Comparison of ENCODE assay signal across 26 mouse cellular contexts in the genomic region with DNA sequence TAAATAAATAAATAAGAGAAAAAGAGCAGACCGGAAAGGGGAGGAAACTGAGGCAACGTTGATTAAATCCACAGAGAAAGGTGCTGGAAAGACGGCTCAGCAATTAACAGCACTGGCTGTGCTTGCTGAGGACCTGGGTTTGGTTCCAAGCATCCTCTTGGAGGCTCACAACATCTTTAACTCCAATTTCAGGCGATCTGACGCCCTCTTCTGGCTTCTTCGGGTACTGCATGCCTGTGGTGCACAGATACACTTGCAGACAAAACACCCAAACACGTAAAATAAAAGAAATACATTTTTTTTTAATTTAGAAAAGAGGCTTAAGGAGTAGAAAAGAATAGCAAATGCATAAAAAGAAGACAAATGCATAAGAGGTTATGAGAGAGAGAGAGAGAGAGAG.
DNase-seq lines count a peak whose midpoint lies in the region; ATAC-seq and TF ChIP-seq lines count a peak whose summit lies in the region.
"Had no signal": no experiment of that assay in that cellular context is flagged by ENCODE, and none has a peak within 500 bp of the region (broad histone marks: within the 10 kb centered on the region; RNA-seq: fewer than 3 reads in every experiment).

No protein-coding gene starts in this region.

- DNase-seq in gastrocnemius, adult 2 months, result no peak
- DNase-seq in gastrocnemius, postnatal 4 days (ENCODE audit: low spot score in 2 of 2), result no peak
- no peak for DNase-seq in liver, adult 2 months (ENCODE audit: extremely low read depth, low read depth, low spot score)
- no peak for DNase-seq in liver
- no peak for DNase-seq in testis, postnatal 14 days (ENCODE audit: low spot score)
- no peak for DNase-seq in stomach, postnatal 0 days (ENCODE audit: low spot score)
- no peak for DNase-seq in urinary bladder, adult 18-20 months (ENCODE audit: low spot score in 2 of 2)
- DNase-seq: adrenal gland, postnatal 14 days; cerebellum, adult 11-12 months; cerebellum, postnatal 36 days; gastrocnemius, postnatal 10 days; heart, adult 18-20 months; heart, postnatal 36 days; kidney, adult 18-20 months; kidney, postnatal 14 days; lung, adult 18-20 months; right cerebral cortex, adult 18-20 months; spleen, adult 18-20 months; thymus, adult 2 months had no signal

- no peaks in the 10 kb centered on the region for H3K9me3 ChIP-seq in stomach, postnatal 0 days (ENCODE audit: control insufficient read depth, low read length)
- H3K9me3 ChIP-seq: midbrain, embryonic 12.5 days; neural tube, embryonic 13.5 days had no signal

- no peaks in the 10 kb centered on the region for H3K36me3 ChIP-seq in liver, adult 2 months (ENCODE audit: control insufficient read depth, insufficient read depth, low read length)
- no peaks in the 10 kb centered on the region for H3K36me3 ChIP-seq in testis, adult 2 months (ENCODE audit: control insufficient read depth, insufficient read depth, low read length)
- H3K36me3 ChIP-seq in stomach, postnatal 0 days (ENCODE audit: control insufficient read depth, insufficient read depth, low read length), result no peaks in the 10 kb centered on the region
- H3K36me3 ChIP-seq: forebrain, embryonic 10.5 days; limb, embryonic 12.5 days; midbrain, embryonic 12.5 days; neural tube, embryonic 13.5 days had no signal

- peak; percentile 45 for TF ChIP-seq CTCF in gastrocnemius, adult 2 months (IDR thresholded peaks at IDR 0.05)
- TF ChIP-seq CTCF in liver, adult 2 months (IDR thresholded peaks at IDR 0.05; ENCODE audit: low read depth, low read length), result peak; percentile 21; the same call in 1 of the 2 replicates
- TF ChIP-seq CTCF in testis, adult 2 months (IDR thresholded peaks at IDR 0.05; ENCODE audit: control insufficient read depth, insufficient read depth, insufficient replicate concordance, low read depth, low read length), result peak; percentile 64
- peak; percentile 44 for TF ChIP-seq CTCF in stomach, postnatal 0 days (IDR thresholded peaks at IDR 0.05; ENCODE audit: low read depth)

- ATAC-seq in stomach, postnatal 0 days (ENCODE audit: low FRiP score, low TSS enrichment), result no peak
- ATAC-seq: activated CD4-positive, CD25-positive, alpha-beta regulatory T cell, adult 4 months; hindbrain, embryonic 16.5 days had no signal

- no peak for TF ChIP-seq EP300 in stomach, postnatal 0 days (optimal IDR thresholded peaks at IDR 0.05)

- H3K27ac ChIP-seq in gastrocnemius, adult 2 months, result no peak overlapping the region
- no peak overlapping the region for H3K27ac ChIP-seq in liver, adult 2 months (replicated peaks; ENCODE audit: insufficient read depth, low read depth, low read length)
- no peak overlapping the region for H3K27ac ChIP-seq in testis, adult 2 months (ENCODE audit: control insufficient read depth, insufficient read depth, low read depth, low read length)
- no peak overlapping the region for H3K27ac ChIP-seq in stomach, postnatal 0 days (replicated peaks)
- H3K27ac ChIP-seq: forebrain, embryonic 10.5 days; limb, embryonic 12.5 days; midbrain, embryonic 12.5 days; neural tube, embryonic 13.5 days had no signal

- H3K9ac ChIP-seq in liver, adult 2 months (ENCODE audit: low read depth, low read length), result no peak overlapping the region
- H3K9ac ChIP-seq in stomach, postnatal 0 days (ENCODE audit: low read length), result no peak overlapping the region
- H3K9ac ChIP-seq: limb, embryonic 12.5 days; midbrain, embryonic 12.5 days; neural tube, embryonic 13.5 days had no signal

- H3K27me3 ChIP-seq in liver, adult 2 months (ENCODE audit: control insufficient read depth, insufficient read depth, low read length), result no peaks in the 10 kb centered on the region
- no peaks in the 10 kb centered on the region for H3K27me3 ChIP-seq in testis, adult 2 months (ENCODE audit: control insufficient read depth, insufficient read depth, low read length)
- H3K27me3 ChIP-seq in stomach, postnatal 0 days (ENCODE audit: control insufficient read depth, insufficient read depth, low read length), result no peaks in the 10 kb centered on the region
- H3K27me3 ChIP-seq: midbrain, embryonic 12.5 days; neural tube, embryonic 13.5 days had no signal

- no peaks in the 10 kb centered on the region for H3K4me1 ChIP-seq in liver, adult 2 months (ENCODE audit: control insufficient read depth, insufficient read depth, low read length)
- no peaks in the 10 kb centered on the region; the same call in 1 of the 2 replicates for H3K4me1 ChIP-seq in testis, adult 2 months (ENCODE audit: control insufficient read depth, insufficient read depth, low read length)
- no peaks in the 10 kb centered on the region for H3K4me1 ChIP-seq in stomach, postnatal 0 days (replicated peaks; ENCODE audit: control insufficient read depth, insufficient read depth)
- H3K4me1 ChIP-seq: forebrain, embryonic 10.5 days; limb, embryonic 12.5 days; midbrain, embryonic 12.5 days had no signal

- H3K79me2 ChIP-seq in liver, adult 2 months (ENCODE audit: control insufficient read depth, insufficient read depth, low read length), result no peaks in the 10 kb centered on the region

- no peak overlapping the region for H3K4me2 ChIP-seq in stomach, postnatal 0 days (replicated peaks; ENCODE audit: low read depth)
- H3K4me2 ChIP-seq: limb, embryonic 12.5 days; midbrain, embryonic 12.5 days; neural tube, embryonic 13.5 days had no signal

- 78% methylated on average over 7 of the region's 7 CpGs for WGBS in liver, adult 2 months
- 73% methylated on average over 7 of the region's 7 CpGs for WGBS in stomach, postnatal 0 days

- intact Hi-C loops in gastrocnemius, adult 2 months (cut with DNase I), result no loop called here

- no peak overlapping the region for H3K4me3 ChIP-seq in gastrocnemius, adult 2 months
- no peak overlapping the region for H3K4me3 ChIP-seq in liver, adult 2 months (ENCODE audit: insufficient read depth, low read depth, low read length)
- H3K4me3 ChIP-seq in testis, adult 2 months (ENCODE audit: control insufficient read depth, low read depth, low read length), result no peak overlapping the region
- no peak overlapping the region for H3K4me3 ChIP-seq in stomach, postnatal 0 days (ENCODE audit: low read depth, low read length)
- H3K4me3 ChIP-seq: forebrain, embryonic 10.5 days; limb, embryonic 12.5 days; midbrain, embryonic 12.5 days; neural tube, embryonic 13.5 days had no signal

- TF ChIP-seq POLR2A in liver, adult 2 months (IDR thresholded peaks at IDR 0.05; ENCODE audit: extremely low read depth, insufficient read depth, low read length), result no peak
- no peak for TF ChIP-seq POLR2A in testis, adult 2 months (IDR thresholded peaks at IDR 0.05; ENCODE audit: control insufficient read depth, low read depth, low read length)
